Mouse (Mus musculus) myocyte (in vitro differentiated cells): ENCODE data around the gene Pdss2. TPM values are rescaled to one million over a fixed set of nuclear protein-coding genes. Genes with fewer than 3 reads are reported as not detected.

Source experiments
- H3K27me3 ChIP-seq: one replicate; pipeline ENCODE4 v1.6.1; 2011; ENCODE audit not compliant: control insufficient read depth, insufficient read depth, insufficient read length
- H3K36me3 ChIP-seq: one replicate; pipeline ENCODE4 v1.6.1; 2011; ENCODE audit not compliant: control insufficient read depth, insufficient read depth
- H3K4me2 ChIP-seq: one replicate; pipeline ENCODE4 v1.6.1; 2011; ENCODE audit warnings: low read depth, control low read depth
- H3K4me3 ChIP-seq: one replicate; pipeline ENCODE4 v1.5.1; 2011; ENCODE audit warnings: mild to moderate bottlenecking, control low read depth, moderate library complexity
- H3K79me2 ChIP-seq: one replicate; pipeline ENCODE4 v1.6.1; 2011; ENCODE audit not compliant: control insufficient read depth, insufficient read depth
- H3ac ChIP-seq: one replicate; pipeline ENCODE4 v1.6.1; 2011; ENCODE audit not compliant: control insufficient read depth, insufficient read length
- CEBPB ChIP-seq: IDR thresholded peaks from 2 replicates; pipeline ENCODE4 v1.6.1; 2011; ENCODE audit warnings: mild to moderate bottlenecking, moderate library complexity; ENCODE audit not compliant: poor library complexity, insufficient read depth, severe bottlenecking
- E2F4 ChIP-seq: IDR thresholded peaks from one replicate; pipeline ENCODE4 v1.6.1; 2011; ENCODE audit warnings: mild to moderate bottlenecking, control low read depth, moderate library complexity; ENCODE audit not compliant: insufficient read depth
- MAX ChIP-seq: IDR thresholded peaks from one replicate; pipeline ENCODE4 v1.6.1; 2011; ENCODE audit warnings: low read depth, mild to moderate bottlenecking, control low read depth
- MYOD1 ChIP-seq, 3 experiments: IDR thresholded peaks; one replicate each; pipeline ENCODE4 v1.6.1; 2011; ENCODE audit warnings: control low read depth in 2 of 3, low read depth in 2 of 3, mild to moderate bottlenecking in 2 of 3, moderate library complexity in 1 of 3; ENCODE audit not compliant: insufficient read length in 2 of 3, control insufficient read depth in 1 of 3
- MYOG ChIP-seq, 3 experiments: IDR thresholded peaks; one replicate each; pipeline ENCODE4 v1.6.1; 2011; ENCODE audit warnings: control low read depth in 2 of 3, low read depth in 2 of 3, mild to moderate bottlenecking in 2 of 3; ENCODE audit not compliant: insufficient read length in 2 of 3, control insufficient read depth in 1 of 3, insufficient read depth in 1 of 3
- POLR2A ChIP-seq: IDR thresholded peaks from one replicate; pipeline ENCODE4 v1.6.1; 2011; ENCODE audit warnings: low read depth, mild to moderate bottlenecking, control low read depth, moderate library complexity; ENCODE audit not compliant: insufficient read length
- POLR2AphosphoS2 ChIP-seq: IDR thresholded peaks from one replicate; pipeline ENCODE4 v1.6.1; 2011; ENCODE audit warnings: low read depth, control low read depth; ENCODE audit not compliant: insufficient read length
- REST ChIP-seq: IDR thresholded peaks from one replicate; pipeline ENCODE4 v1.6.1; 2011; ENCODE audit warnings: mild to moderate bottlenecking, control low read depth, moderate library complexity; ENCODE audit not compliant: insufficient read depth, insufficient read length
- SRF ChIP-seq: IDR thresholded peaks from one replicate; pipeline ENCODE4 v1.6.1; 2011; ENCODE audit warnings: low read depth; ENCODE audit not compliant: control insufficient read depth, insufficient read length
- TCF12 ChIP-seq: IDR thresholded peaks from one replicate; pipeline ENCODE4 v1.6.1; 2011; ENCODE audit warnings: mild to moderate bottlenecking, control low read depth; ENCODE audit not compliant: poor library complexity, insufficient read depth, severe bottlenecking
- TCF3 ChIP-seq: IDR thresholded peaks from one replicate; pipeline ENCODE4 v1.6.1; 2011; ENCODE audit warnings: low read depth, control low read depth; ENCODE audit not compliant: insufficient read length
- USF1 ChIP-seq: IDR thresholded peaks from one replicate; pipeline ENCODE4 v1.6.1; 2011; ENCODE audit warnings: low read depth, mild to moderate bottlenecking, control low read depth, moderate library complexity
- polyA plus RNA-seq: library from polyadenylated mRNA; unstranded; fragments of >200 nt; fragmentation: generic; extraction: Trizol; gene quantifications from one replicate; pipeline ENCODE4 v1.2.1, GENCODE M21; 2012; ENCODE audit warnings: missing spikeins

The Pdss2 gene
- polyA plus RNA-seq, 1 experiment = 8.5 TPM

DNA sequence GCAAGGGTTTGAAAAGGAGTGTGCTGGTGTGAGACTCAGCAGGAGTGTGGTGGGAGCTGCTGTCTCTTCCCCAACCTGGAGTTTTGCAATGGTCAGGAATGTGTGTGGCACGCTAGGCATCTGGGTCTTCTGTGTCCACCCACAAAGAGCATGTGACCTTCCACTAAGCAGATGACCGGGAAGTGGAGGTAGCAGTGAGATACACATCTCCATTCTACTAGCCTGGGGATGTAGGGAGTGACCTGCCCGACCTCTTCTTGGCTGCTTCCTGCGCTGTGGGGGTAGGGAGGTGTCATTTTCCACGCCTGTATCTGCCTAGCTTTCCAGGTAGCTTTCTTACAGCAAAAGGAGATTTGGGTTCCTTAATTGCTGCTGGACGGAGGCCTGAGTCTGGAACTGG lies 268.3 kb downstream of the Pdss2 start:
- Histone ChIP-seq H3K4me2 (no peak overlapping the region), H3ac (no peak overlapping the region), H3K36me3 (no peaks in the 10 kb centered on the region), H3K27me3 (no peaks in the 10 kb centered on the region), H3K79me2 (peaks cover 8% of the 10 kb centered on the region), H3K4me3 (no peak overlapping the region)
- TF ChIP-seq TCF12 = no peak
- no peak for TF ChIP-seq TCF3
- no peak for TF ChIP-seq MYOG (IDR thresholded peaks at IDR 0.05; ENCODE audit: control insufficient read depth in 1 of 3, insufficient read depth in 1 of 3, insufficient read length in 2 of 3, low read depth in 2 of 3)
- no peak for TF ChIP-seq USF1
- no peak for TF ChIP-seq SRF
- no peak for TF ChIP-seq REST
- no peak for TF ChIP-seq CEBPB
- no peak for TF ChIP-seq POLR2A
- no peak for TF ChIP-seq MYOD1 (IDR thresholded peaks at IDR 0.05; ENCODE audit: control insufficient read depth in 1 of 3, insufficient read length in 2 of 3, low read depth in 2 of 3)
- no peak for TF ChIP-seq E2F4
- no peak for TF ChIP-seq POLR2AphosphoS2
- no peak for TF ChIP-seq MAX

DNA sequence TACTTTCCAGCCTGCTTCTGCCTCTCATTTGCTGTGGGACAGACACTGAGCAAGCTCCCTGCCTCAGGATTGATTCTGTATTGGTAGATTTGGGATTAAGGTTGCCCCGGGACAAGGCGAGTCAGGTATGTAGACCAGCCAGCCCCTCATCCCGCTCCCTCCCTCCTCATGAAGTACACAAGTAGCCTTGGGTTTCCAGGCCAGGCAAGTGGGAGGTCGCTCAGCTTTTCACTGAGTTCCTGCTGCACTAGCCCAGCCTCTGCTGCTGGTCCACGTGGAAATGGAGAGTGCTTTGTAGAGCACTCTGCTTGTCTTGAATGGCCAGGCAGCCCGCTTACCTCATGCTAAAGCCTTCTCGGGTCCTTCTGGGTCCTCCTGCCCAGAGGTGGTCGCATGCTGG lies 268.7 kb downstream of the Pdss2 start:
- H3K27me3 ChIP-seq = no peaks in the 10 kb centered on the region
- H3K4me3 ChIP-seq = no peak overlapping the region
- H3ac ChIP-seq = no peak overlapping the region
- H3K79me2 ChIP-seq = peaks cover 8% of the 10 kb centered on the region
- no peak overlapping the region for H3K4me2 ChIP-seq
- TF ChIP-seq TCF3 (no peak), MAX (no peak), POLR2AphosphoS2 (no peak), SRF (no peak), MYOD1 (IDR thresholded peaks at IDR 0.05; ENCODE audit: control insufficient read depth in 1 of 3, insufficient read length in 2 of 3, low read depth in 2 of 3) (no peak), TCF12 (no peak), POLR2A (no peak), REST (no peak), MYOG (IDR thresholded peaks at IDR 0.05; ENCODE audit: control insufficient read depth in 1 of 3, insufficient read depth in 1 of 3, insufficient read length in 2 of 3, low read depth in 2 of 3) (no peak), E2F4 (no peak), USF1 (no peak), CEBPB (no peak)
- H3K36me3 ChIP-seq = no peaks in the 10 kb centered on the region

DNA sequence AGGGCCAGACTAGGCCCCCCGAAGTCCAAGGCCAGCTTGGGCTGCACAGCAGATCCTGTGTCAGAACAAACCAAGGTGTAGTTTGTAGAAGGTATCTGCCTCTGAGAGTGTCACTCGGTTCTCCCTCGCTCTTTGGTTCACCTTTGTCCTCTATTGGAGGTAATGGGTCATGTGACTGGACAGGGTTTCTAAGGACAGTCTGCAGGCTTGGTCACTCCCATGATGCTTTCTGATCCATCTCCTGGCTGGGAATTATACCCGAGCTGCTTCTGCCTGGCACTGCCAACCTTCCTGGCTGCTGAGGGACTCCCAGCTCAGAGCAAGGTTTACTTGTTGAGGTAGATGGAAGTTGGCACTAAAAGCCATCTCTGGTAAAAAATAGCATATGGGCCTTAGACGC lies 269.6 kb downstream of the Pdss2 start:
- no peak for TF ChIP-seq TCF12
- TF ChIP-seq USF1 = no peak
- TF ChIP-seq SRF = no peak
- no peak for TF ChIP-seq POLR2A
- no peak for TF ChIP-seq E2F4
- TF ChIP-seq POLR2AphosphoS2 = no peak
- no peak for TF ChIP-seq MYOD1 (IDR thresholded peaks at IDR 0.05; ENCODE audit: control insufficient read depth in 1 of 3, insufficient read length in 2 of 3, low read depth in 2 of 3)

DNA sequence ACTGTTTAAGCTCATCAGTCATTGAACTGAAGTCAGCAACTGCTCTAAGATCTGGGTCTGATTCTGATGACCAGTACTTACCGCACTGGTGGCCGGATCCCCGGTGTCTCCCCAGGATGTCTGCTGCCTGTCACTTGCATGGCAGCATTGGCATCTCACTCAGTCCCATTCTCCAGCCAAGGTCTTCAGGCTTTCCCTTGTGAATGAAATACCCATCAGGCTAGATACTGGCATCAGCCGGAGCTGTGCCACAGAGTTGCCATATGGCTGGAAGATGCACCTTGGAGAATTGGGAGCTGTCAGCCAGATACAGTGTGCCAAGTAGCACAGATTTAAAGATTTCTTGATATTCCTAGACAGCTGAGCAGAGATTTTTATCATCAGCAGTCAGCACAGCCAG lies 281.3 kb downstream of the Pdss2 start:
- H3K4me2 ChIP-seq = no peak overlapping the region
- no peak for TF ChIP-seq E2F4
- no peak for TF ChIP-seq SRF
- no peak for TF ChIP-seq POLR2AphosphoS2
- no peak for TF ChIP-seq TCF12
- TF ChIP-seq REST = no peak
- no peak for TF ChIP-seq MYOD1 (IDR thresholded peaks at IDR 0.05; ENCODE audit: control insufficient read depth in 1 of 3, insufficient read length in 2 of 3, low read depth in 2 of 3)
- no peak for TF ChIP-seq MAX
- no peak overlapping the region for H3K4me3 ChIP-seq
- no peaks in the 10 kb centered on the region for H3K27me3 ChIP-seq
- peaks cover 7% of the 10 kb centered on the region for H3K36me3 ChIP-seq
- no peak overlapping the region for H3ac ChIP-seq
- H3K79me2 ChIP-seq = no peaks in the 10 kb centered on the region

More for the DNA sequence above, 269.6 kb downstream of the Pdss2 start:
- Histone ChIP-seq H3K4me2 (no peak overlapping the region), H3K36me3 (peaks cover 4% of the 10 kb centered on the region), H3K27me3 (no peaks in the 10 kb centered on the region), H3K79me2 (peaks cover 8% of the 10 kb centered on the region), H3ac (no peak overlapping the region), H3K4me3 (no peak overlapping the region)

DNA sequence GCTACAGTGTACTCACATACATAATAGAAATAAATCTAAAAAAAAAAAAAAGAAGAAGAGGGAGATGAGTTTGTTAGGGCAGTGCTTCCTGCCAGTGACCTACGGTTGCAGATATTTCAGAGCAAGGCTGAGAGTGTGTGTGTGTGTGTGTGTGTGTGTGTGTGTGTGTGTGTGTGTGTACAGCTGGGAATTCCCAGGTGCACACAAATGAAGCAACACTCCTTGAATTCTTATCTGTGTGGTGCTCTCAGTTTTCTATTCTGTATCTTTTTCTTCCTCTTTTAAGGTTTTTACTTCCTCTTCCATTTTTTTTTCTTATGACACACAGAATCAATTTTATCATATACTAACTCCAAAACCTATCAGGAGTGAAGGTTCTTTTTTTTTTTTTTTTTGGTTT lies 283.0 kb downstream of the Pdss2 start:
- H3K4me3 ChIP-seq = no peak overlapping the region
- no peak overlapping the region for H3ac ChIP-seq
- TF ChIP-seq E2F4 = no peak
- no peak for TF ChIP-seq REST
- no peak for TF ChIP-seq TCF3
- no peak for TF ChIP-seq CEBPB
- no peak for TF ChIP-seq MYOD1 (IDR thresholded peaks at IDR 0.05; ENCODE audit: control insufficient read depth in 1 of 3, insufficient read length in 2 of 3, low read depth in 2 of 3)
- no peak for TF ChIP-seq POLR2AphosphoS2
- TF ChIP-seq POLR2A = no peak
- no peak for TF ChIP-seq SRF
- no peak for TF ChIP-seq MYOG (IDR thresholded peaks at IDR 0.05; ENCODE audit: control insufficient read depth in 1 of 3, insufficient read depth in 1 of 3, insufficient read length in 2 of 3, low read depth in 2 of 3)
- TF ChIP-seq MAX = no peak
- no peaks in the 10 kb centered on the region for H3K36me3 ChIP-seq
- H3K79me2 ChIP-seq = no peaks in the 10 kb centered on the region
- no peak overlapping the region for H3K4me2 ChIP-seq
- no peaks in the 10 kb centered on the region for H3K27me3 ChIP-seq
